Mouse (Mus musculus) adipocyte (in vitro differentiated cells): ENCODE data around the gene D930020B18Rik.

Source experiments
- DNase-seq: peaks from one replicate; pipeline ENCODE4 v3.0.0-alpha.2; 2016; ENCODE audit warnings: low spot score

The D930020B18Rik gene

GRCm38 (mm10) chr10:121641272-121642053 lies at the start of gene D930020B18Rik:
TSS of gene D930020B18Rik (plus strand) at chr10:121641588.
- no peak for DNase-seq

- no peak for DNase-seq
These were observed 44.8 kb upstream of the D930020B18Rik start for GRCm38 (mm10) chr10:121596580-121596979.

- DNase-seq, result no peak
These were observed 40.1 kb upstream of the D930020B18Rik start for GRCm38 (mm10) chr10:121601272-121601671.

GRCm38 (mm10) chr10:121603556-121603955 lies 37.8 kb upstream of the D930020B18Rik start:
- no peak for DNase-seq

GRCm38 (mm10) chr10:121604632-121605344 lies 36.6 kb upstream of the D930020B18Rik start:
- DNase-seq, result no peak

- no peak for DNase-seq
These were observed 33.2 kb upstream of the D930020B18Rik start for GRCm38 (mm10) chr10:121608177-121608576.

- no peak for DNase-seq
These were observed 29.8 kb upstream of the D930020B18Rik start for GRCm38 (mm10) chr10:121611587-121611986.

GRCm38 (mm10) chr10:121612448-121612847 lies 28.9 kb upstream of the D930020B18Rik start:
- no peak for DNase-seq

GRCm38 (mm10) chr10:121613570-121613969 lies 27.8 kb upstream of the D930020B18Rik start:
- no peak for DNase-seq

- no peak for DNase-seq
These were observed 26.1 kb upstream of the D930020B18Rik start for GRCm38 (mm10) chr10:121615146-121615870.

- no peak for DNase-seq
These were observed 25.5 kb upstream of the D930020B18Rik start for GRCm38 (mm10) chr10:121615935-121616334.

GRCm38 (mm10) chr10:121622431-121622830 lies 19.0 kb upstream of the D930020B18Rik start:
- DNase-seq, result no peak

GRCm38 (mm10) chr10:121623670-121624069 lies 17.7 kb upstream of the D930020B18Rik start:
- peak; percentile 20 for DNase-seq

GRCm38 (mm10) chr10:121625006-121625405 lies 16.4 kb upstream of the D930020B18Rik start:
- DNase-seq, result peak; percentile 17

GRCm38 (mm10) chr10:121625407-121626185 lies 15.8 kb upstream of the D930020B18Rik start:
- DNase-seq, result peak; percentile 64

GRCm38 (mm10) chr10:121626186-121626882 lies 15.1 kb upstream of the D930020B18Rik start, which contains the start of gene Xpot:
TSS of gene Xpot (minus strand) at chr10:121626332.
- DNase-seq, result peak; percentile 94

- DNase-seq, result no peak
These were observed 14.1 kb upstream of the D930020B18Rik start for GRCm38 (mm10) chr10:121627216-121627852.

GRCm38 (mm10) chr10:121628561-121629040 lies 12.8 kb upstream of the D930020B18Rik start:
- DNase-seq, result no peak

- no peak for DNase-seq
These were observed 7.2 kb upstream of the D930020B18Rik start for GRCm38 (mm10) chr10:121634159-121634558.

- no peak for DNase-seq
These were observed 5.1 kb upstream of the D930020B18Rik start for GRCm38 (mm10) chr10:121636276-121636675.
